Mouse (Mus musculus): ENCODE measurements around the gene Serpina3a.
"Not testable (repeated sequence)": the region's sequence is repeated elsewhere in the genome, so short reads cannot be mapped to it uniquely, and the experiment has no call there.

The Serpina3a gene

DNA sequence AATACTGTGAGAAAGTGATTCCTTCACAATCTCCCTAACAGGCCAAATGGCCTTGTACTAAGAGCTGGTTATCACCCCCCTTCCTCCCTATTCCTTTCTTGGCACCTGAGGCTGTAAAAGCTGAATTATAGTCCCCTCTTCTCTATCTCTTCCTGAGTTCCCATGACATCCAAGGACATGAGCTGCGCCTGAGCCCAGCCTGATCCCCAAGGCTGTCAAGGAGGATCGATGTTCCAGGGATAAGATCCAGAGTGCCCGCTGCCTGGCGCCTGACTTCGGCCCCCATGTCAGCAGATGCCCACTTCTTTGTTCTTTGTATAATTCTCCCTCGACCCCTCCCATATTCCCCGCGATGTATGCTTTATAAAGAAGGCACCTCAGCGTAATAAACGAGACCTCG is at the start of gene Serpina3a:
Gene Serpina3a, plus strand, starts transcription at position 392 of the 400 bp plus-strand sequence.
- not testable (repeated sequence) for TF ChIP-seq GATA4 (IDR thresholded peaks at IDR 0.05; ENCODE audit: insufficient replicate concordance, low read length)

DNA sequence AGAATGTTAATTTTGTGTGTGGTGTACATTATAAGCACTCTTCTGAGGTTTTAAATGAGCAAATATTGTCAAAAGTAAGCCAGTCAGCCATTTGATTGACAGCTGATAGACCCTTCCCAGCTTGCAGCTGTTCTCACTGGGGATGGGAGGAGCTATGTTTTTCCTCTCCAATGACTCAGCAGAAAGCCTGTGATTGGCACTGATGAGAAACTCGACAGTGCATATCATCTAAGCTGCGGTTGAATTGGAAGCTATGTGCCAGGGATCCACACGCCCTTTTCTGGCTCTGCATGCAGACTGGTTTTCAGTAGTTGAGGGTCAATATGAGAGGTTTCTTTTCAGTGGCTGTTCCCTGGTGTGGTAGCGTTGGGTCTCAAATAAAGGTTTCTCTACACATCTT is 48.0 kb upstream of the Serpina3a start:
- no peak for TF ChIP-seq GATA4 (IDR thresholded peaks at IDR 0.05; ENCODE audit: insufficient replicate concordance, low read length)

DNA sequence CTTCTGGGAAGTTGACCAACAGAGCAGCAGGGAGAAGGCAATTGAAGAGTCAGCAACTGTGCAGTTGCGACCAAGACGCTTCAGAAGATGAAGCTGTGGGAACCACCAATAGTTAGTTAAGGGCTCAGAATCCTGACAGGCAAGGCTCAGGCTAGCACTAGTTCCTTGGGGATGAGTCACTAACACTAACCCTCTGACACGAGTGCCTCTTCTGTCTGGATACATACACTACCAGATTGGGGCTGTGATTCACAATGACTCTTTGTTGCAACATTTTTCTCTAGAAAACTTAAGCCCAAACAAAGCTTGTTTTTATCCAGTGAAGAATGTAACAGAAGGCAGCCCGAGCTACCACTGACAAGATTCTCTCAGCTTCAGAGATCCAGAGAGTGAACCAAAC is 47.5 kb upstream of the Serpina3a start:
- no peak for TF ChIP-seq GATA4 (IDR thresholded peaks at IDR 0.05; ENCODE audit: insufficient replicate concordance, low read length)

DNA sequence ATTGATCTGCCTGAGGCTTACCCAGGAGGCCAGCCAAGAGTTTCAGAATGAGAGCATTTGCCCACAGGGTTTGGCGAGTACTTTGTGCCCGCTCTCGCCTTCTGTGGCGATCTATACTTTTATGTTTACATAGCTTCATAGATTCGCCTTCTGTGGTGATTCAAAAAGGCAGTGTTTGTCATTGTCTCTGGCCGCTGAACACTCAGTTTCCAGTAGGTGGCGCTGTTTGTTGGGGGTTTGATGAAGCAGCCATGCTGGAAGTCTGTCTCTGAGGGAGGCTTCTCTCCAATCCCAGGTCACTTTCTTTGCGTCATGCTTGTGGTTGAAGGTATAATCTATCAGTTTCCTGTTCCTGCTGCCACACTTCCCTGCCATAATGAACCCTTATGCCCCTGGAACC is 46.3 kb upstream of the Serpina3a start:
- no peak for TF ChIP-seq GATA4 (IDR thresholded peaks at IDR 0.05; ENCODE audit: insufficient replicate concordance, low read length)

DNA sequence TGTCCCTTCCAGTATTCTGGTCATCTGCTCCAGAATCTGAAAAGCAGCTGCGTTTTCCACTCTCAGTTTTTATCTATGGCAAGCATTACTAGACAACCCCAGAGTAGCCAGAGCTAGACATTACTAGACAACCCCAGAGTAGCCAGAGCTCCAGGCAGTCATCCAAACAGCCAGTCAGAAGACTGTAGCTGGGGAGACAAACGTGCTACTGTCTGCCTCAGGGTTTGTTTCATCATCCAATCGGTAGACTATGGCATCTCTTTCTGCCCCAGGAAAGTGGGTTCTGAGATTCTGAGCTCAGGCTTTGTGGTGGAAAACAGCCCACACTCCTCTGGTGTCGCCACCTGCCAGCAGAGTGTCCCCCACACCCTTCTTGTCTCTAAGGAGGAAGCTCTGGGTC is 45.0 kb upstream of the Serpina3a start:
- TF ChIP-seq GATA4 (IDR thresholded peaks at IDR 0.05; ENCODE audit: insufficient replicate concordance, low read length) = peak; percentile 42; the same call in 1 of the 2 replicates

DNA sequence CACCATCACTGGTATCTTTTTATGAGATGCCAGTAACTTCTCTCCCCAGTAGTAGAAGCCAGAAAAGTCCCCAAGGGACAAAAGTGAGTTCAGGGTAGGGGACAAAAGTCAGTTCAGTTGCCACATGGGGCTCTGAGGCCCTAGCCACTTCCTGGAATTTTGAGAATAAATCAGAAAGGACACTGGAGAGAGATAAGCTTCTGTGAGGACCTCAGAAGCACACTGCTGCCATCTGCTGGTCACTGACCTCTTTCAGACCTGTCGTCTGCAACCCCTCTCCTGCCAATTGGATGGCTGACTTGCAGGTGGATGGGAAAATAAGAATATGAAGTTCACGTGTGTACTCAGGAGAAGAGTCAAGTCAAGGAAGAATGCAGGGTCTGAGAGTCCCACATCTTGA is 42.9 kb upstream of the Serpina3a start:
- TF ChIP-seq GATA4 (IDR thresholded peaks at IDR 0.05; ENCODE audit: insufficient replicate concordance, low read length) = peak; percentile 92

DNA sequence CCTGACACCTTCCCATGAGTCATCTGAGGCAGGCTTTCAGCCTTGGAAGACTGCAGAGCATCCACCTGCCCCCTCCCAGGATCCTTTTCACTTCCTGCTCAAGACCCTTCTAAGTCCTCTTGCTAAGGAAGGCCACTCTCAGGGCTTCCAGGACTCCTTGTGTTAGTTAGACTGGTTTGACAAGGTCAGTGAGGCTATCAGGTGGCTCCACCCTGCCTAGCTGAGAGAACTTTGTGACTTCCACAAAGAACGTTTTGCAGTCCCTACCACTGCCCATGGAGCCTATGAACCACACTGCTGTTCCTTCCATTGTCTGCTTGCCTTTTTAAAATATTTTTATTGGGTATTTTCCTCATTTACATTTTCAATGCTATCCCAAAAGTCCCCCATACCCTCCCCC is 40.8 kb upstream of the Serpina3a start:
- TF ChIP-seq GATA4 (IDR thresholded peaks at IDR 0.05; ENCODE audit: insufficient replicate concordance, low read length) = no peak

DNA sequence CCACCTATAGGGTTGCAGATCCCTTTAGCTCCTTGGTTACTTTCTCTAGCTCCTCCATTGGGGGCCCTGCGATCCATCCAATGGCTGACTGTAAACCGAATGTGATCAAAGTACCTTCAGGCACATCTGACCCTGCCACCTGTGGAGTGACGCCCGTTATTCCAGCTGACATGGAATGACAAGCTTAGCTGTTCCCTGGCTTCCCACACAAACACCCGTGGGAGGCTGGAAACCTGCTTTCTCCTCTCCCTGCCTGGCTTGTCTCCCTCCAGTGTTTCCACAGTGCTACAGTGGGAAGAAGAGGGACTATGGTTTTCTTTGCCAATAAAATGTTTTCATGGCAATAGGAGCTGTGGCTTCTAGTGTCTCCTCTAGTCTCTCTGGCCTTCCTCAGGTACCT is 40.2 kb upstream of the Serpina3a start:
- no peak for TF ChIP-seq GATA4 (IDR thresholded peaks at IDR 0.05; ENCODE audit: insufficient replicate concordance, low read length)

DNA sequence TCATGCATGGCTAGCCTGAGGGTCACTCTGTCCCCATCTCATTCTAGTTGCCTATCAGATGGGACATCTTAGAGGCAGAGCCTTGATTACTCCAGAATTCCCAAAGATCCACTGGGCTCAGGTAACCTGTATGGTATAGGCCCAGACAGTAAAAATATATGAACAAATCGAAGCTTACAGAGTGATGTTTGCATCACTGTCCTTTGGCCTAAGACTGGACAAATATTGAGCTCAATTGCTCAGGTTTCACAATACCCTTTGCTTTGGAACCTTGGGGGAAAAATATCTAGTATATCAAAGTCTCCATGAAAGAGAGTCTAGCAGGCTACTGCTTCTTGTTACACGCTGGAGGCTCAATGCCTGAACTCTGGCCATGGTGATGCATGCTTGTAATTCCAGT is 22.4 kb upstream of the Serpina3a start:
- TF ChIP-seq GATA4 (IDR thresholded peaks at IDR 0.05; ENCODE audit: insufficient replicate concordance, low read length) = no peak

DNA sequence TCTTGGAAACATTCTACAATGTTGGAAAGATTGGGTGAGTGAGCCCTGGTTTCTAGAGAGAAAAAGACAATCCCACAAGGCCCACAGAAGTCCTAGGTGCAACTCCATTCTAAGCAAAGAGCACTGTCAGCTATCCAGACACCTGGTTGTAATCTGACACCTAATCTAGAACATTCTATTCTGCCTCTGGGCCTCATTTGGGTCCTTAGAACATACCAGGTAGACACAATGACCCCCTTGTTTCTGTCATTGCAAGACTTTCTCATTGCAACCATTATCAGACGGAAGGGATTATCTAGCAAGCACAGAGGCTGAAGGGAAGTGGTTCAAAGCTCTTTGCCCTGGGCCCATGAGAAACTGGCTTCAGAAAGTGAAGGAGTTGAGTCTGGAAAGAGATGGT is 21.2 kb upstream of the Serpina3a start:
- no peak for TF ChIP-seq GATA4 (IDR thresholded peaks at IDR 0.05; ENCODE audit: insufficient replicate concordance, low read length)

DNA sequence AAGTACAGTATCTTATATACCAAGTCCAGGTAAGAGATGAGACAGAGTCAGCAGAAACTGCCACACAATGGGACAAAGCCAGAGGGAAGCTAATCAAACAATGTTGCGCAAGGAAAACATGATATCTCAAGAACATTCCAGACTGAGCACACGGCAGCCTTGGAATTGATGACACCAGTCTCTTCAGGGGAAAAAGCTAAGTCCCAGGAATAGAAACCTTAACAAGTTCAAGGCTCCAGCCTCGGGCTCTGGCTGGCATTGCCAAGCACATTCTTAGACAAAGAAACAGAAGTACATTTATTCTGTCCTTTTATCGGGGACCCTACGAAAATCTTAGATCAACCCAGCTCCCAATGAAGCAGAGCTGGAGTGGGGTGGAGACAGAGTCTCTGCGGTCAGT is 11.8 kb upstream of the Serpina3a start, which contains the start of gene Serpina5:
Gene Serpina5, plus strand, starts transcription at position 346 of the 400 bp plus-strand sequence.
- no peak for TF ChIP-seq GATA4 (IDR thresholded peaks at IDR 0.05; ENCODE audit: insufficient replicate concordance, low read length)

DNA sequence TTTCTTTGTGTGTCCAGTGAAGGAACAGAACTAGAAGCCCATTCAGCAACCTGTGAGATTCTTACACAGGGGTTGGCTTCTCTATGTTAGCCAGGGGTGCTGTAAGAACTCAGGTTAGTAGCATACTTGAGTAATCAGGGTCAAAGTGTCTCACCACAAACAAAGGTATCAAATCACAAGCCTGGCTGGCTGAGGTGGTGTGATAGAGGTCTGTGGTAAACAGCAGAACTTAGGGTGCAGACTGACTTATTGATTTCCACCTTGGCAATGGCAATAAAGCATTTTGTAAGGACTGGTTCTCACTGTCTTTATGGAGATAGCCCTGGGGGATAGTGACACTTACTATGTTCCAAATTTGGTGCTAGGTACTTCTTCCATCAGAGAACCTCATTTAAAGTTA is 6.7 kb upstream of the Serpina3a start:
- TF ChIP-seq GATA4 (IDR thresholded peaks at IDR 0.05; ENCODE audit: insufficient replicate concordance, low read length) = no peak; the same call in 1 of the 2 replicates

DNA sequence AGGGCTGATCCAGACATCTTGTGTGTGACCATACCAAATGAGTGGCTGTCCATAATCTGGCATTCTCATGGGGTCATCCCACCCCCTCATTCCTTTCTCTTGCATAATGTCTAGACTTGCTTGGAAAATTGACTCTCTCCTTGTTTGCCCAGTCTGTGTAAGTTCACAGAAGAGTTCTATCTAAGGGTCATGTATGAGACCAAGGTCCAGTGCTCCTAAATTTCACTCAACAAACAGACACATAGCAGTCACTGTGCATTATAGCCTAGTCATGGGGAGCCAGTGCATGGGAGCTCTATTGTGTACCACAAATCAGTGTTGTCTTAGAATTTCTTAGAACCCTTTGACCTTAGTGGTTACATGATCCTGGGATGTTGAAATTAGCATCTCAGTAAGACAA is 5.6 kb upstream of the Serpina3a start:
- TF ChIP-seq GATA4 (IDR thresholded peaks at IDR 0.05; ENCODE audit: insufficient replicate concordance, low read length) = no peak

DNA sequence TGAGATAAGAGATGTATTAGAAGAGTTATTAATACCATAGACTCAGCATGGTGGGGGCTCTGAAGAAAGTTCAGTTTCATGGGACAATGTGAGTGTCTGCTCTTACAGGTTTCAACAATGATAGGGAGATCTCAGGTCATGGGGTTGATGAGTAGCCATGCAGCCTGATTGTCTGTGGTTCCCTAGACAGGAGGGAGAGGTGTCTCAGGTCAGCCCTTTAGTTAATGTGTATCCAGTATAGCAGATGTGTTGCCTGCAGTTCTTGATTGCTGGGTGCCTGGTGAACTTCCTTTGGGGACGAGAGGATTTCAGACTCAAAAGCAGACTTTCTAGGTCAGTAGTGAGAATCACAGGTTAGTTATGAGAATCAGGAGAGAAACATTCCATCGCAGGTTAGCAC is 4.0 kb upstream of the Serpina3a start:
- TF ChIP-seq GATA4 (IDR thresholded peaks at IDR 0.05; ENCODE audit: insufficient replicate concordance, low read length) = no peak

DNA sequence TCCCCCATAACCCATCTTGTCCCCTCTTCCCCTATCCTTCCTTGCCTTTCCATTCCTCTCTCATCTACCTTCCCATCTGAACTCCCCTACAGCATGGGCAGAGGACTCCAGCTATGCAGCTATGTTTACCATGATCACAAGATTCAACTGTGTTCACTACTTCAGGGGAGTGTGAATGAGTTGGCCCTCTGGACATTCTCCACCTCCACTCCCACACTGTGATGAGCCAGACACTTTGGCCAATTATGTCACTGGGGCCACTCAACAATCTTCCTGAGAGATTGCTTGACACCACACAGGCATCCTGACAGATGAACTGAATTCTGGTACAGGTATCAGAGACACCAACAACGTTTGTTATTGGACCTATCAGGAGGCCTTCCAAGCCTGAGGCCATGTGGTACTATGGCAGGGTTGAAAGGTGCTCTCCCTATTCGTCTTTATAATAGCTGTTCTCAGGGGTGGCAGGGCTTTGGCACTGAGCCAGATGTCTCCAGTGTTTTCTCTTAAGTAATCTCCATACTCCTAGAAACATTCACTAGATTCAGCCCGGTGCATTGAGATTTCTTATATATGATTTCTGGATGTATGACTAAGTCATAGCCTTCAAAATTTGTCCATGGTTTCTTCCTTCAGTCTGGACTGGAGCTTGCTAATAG is 2.5 kb downstream of the Serpina3a start:
- no peak for TF ChIP-seq GATA4 (IDR thresholded peaks at IDR 0.05; ENCODE audit: insufficient replicate concordance, low read length)

DNA sequence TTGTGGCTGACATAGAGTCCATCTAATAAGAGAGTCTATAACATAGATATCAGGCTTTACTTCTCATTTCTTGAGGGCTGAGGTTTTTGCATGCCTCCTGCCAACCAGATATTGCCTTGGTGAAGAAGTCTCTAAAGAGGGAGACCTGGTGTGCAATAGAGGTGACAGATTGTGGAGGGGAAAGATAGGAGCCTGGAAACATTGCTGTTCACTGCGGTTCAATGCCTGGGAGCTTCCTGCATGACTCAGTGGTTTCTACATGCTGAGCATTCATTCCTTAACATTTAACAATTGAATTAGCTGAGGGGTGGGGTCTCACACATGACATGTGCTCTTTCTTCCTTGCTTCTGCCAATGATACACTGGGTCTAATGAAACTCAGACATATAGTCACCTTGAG is 10.6 kb downstream of the Serpina3a start:
- TF ChIP-seq GATA4 (IDR thresholded peaks at IDR 0.05; ENCODE audit: insufficient replicate concordance, low read length) = no peak

DNA sequence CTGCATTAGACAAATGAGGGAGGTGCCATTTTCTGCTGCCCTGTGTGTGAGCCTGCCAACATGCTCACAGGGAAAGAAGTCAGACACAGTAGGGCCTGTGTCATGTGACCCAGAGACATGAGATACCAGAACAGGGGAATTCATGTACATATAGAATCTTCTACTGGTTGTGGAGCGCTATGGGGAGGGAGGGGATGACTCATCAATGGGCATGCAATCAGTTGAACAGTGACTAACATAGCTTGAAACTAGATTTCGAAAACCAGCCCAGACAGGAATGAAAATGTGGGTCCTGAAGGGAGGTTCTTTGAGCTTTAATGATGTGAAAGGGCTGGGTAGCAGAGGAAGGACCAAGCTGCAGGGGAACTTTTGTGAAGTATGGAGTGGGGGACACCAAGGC is 11.5 kb downstream of the Serpina3a start:
- TF ChIP-seq GATA4 (IDR thresholded peaks at IDR 0.05; ENCODE audit: insufficient replicate concordance, low read length) = no peak

All from liver, adult (tissue).